Mouse (Mus musculus) C2C12 (cell line): ENCODE data around the gene Gm38392. TPM values are rescaled to one million over a fixed set of nuclear protein-coding genes. Genes with fewer than 3 reads are reported as not detected.

Experiments
- H3K27me3 ChIP-seq: one replicate; pipeline ENCODE4 v1.6.1; 2011; ENCODE audit not compliant: control insufficient read depth, insufficient read depth, insufficient read length
- H3K36me3 ChIP-seq: one replicate; pipeline ENCODE4 v1.6.1; 2011; ENCODE audit not compliant: control insufficient read depth, insufficient read depth
- H3K4me3 ChIP-seq: one replicate; pipeline ENCODE4 v1.5.1; 2011; ENCODE audit warnings: mild to moderate bottlenecking, control low read depth; ENCODE audit not compliant: poor library complexity, insufficient read depth, severe bottlenecking
- H3K79me2 ChIP-seq: one replicate; pipeline ENCODE4 v1.6.1; 2011; ENCODE audit not compliant: control insufficient read depth, insufficient read depth
- H3K79me3 ChIP-seq: one replicate; pipeline ENCODE4 v1.6.1; 2011; ENCODE audit warnings: low read depth, control low read depth
- H3ac ChIP-seq: one replicate; pipeline ENCODE3; 2011; ENCODE audit warnings: low read depth; ENCODE audit not compliant: control insufficient read depth, insufficient read length
- CEBPB ChIP-seq: IDR thresholded peaks from one replicate; pipeline ENCODE4 v1.6.1; 2011; ENCODE audit warnings: low read depth, mild to moderate bottlenecking, control low read depth, moderate library complexity
- CTCF ChIP-seq: IDR thresholded peaks from one replicate; pipeline ENCODE4 v1.5.1; 2011; ENCODE audit not compliant: control insufficient read depth, insufficient read depth, insufficient read length
- FOSL1 ChIP-seq: IDR thresholded peaks from one replicate; pipeline ENCODE4 v1.8.0; 2011; ENCODE audit warnings: mild to moderate bottlenecking, low read length; ENCODE audit not compliant: poor library complexity, insufficient read depth, severe bottlenecking
- MAX ChIP-seq: IDR thresholded peaks from one replicate; pipeline ENCODE4 v1.6.1; 2011; ENCODE audit warnings: mild to moderate bottlenecking, control low read depth
- MYOD1 ChIP-seq: IDR thresholded peaks from one replicate; pipeline ENCODE4 v1.6.1; 2011; ENCODE audit warnings: low read depth; ENCODE audit not compliant: control insufficient read depth, insufficient read length
- MYOG ChIP-seq: IDR thresholded peaks from one replicate; pipeline ENCODE4 v1.6.1; 2011; ENCODE audit not compliant: control insufficient read depth, insufficient read length; ENCODE audit errors: extremely low read depth
- USF1 ChIP-seq: IDR thresholded peaks from one replicate; pipeline ENCODE4 v1.6.1; 2011; ENCODE audit warnings: low read depth, mild to moderate bottlenecking, control low read depth, moderate library complexity
- polyA plus RNA-seq: library from polyadenylated mRNA; unstranded; fragments of >200 nt; fragmentation: generic; extraction: Trizol; gene quantifications from one replicate; pipeline ENCODE4 v1.2.1, GENCODE M21; 2012; ENCODE audit warnings: missing spikeins

The Gm38392 gene
- polyA plus RNA-seq, 1 experiment: not detected

DNA sequence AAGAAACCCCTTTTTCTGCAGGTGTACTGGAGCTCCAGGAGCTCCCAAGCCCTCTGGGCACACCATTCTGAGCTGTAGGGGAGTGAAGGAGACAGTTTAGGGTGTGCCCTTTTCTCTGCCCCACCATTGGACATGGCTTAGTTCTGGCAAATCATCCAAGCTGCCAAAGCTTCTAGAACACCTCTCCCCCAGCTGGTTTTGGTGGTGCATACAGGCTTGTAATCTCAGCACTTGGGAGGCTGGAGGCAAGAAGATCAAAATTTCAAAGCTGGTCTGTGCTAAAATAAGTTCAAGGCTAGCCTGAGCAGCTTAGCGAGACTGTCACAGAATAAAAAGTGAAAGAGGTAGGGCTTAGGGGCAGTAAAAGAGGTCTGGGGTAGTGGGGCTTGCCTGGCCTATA lies 74.7 kb downstream of the Gm38392 start:
- no peaks in the 10 kb centered on the region for H3K36me3 ChIP-seq
- TF ChIP-seq USF1 (no peak), MAX (no peak), CEBPB (no peak), MYOG (no peak), MYOD1 (no peak), FOSL1 (no peak), CTCF (no peak)
- no peaks in the 10 kb centered on the region for H3K79me2 ChIP-seq
- peaks cover 34% of the 10 kb centered on the region for H3K27me3 ChIP-seq
- no peak overlapping the region for H3ac ChIP-seq
- no peak overlapping the region for H3K4me3 ChIP-seq
- no peaks in the 10 kb centered on the region for H3K79me3 ChIP-seq

DNA sequence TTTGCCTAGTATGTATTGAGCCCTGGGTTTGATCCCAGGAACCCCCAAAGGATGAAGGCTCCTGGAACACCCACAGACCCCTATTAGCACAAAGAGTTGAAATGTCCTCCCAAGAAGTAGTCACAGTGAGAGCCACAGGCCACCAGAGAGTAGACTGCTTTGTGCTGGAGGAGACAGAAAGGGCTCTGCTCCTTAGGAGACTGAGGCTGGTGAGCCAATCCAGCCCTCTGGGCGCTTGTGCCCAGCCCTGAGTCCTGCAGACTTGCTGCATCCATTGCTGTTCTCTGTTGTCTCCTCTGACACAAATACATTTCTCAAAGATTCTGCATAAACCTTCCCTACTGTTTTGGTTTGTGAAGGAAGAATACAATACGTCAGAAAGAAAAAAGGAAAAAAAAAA lies 76.1 kb downstream of the Gm38392 start:
- no peaks in the 10 kb centered on the region for H3K36me3 ChIP-seq
- no peak overlapping the region for H3ac ChIP-seq
- TF ChIP-seq CTCF (no peak), MYOG (no peak), MAX (no peak), CEBPB (no peak), USF1 (no peak), FOSL1 (no peak), MYOD1 (no peak)
- H3K4me3 ChIP-seq: no peak overlapping the region
- H3K79me2 ChIP-seq: no peaks in the 10 kb centered on the region
- peaks cover 42% of the 10 kb centered on the region for H3K27me3 ChIP-seq
- no peaks in the 10 kb centered on the region for H3K79me3 ChIP-seq

DNA sequence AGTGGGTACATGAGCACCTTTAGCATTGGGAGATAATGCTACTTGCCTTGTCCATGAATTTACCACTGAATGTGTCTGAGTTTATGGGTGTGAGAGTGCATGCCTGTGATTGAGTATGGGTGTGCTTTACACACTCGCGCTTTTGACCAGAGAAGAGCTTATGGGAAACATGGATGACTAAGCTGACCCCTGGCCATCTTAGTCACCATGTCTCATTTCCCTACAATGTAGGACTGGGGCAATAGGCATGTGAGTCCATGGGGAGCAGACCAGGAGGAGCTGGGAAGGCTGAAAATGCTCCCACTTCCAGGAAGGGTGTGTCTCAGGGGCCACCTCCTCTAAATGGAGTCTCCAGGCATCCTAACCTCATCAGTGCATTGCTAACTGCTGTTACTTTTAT lies 76.9 kb downstream of the Gm38392 start:
- TF ChIP-seq MAX (peak; percentile 25), FOSL1 (no peak), USF1 (no peak)
- no peaks in the 10 kb centered on the region for H3K36me3 ChIP-seq
- no peaks in the 10 kb centered on the region for H3K79me3 ChIP-seq
- no peak overlapping the region for H3ac ChIP-seq
- no peaks in the 10 kb centered on the region for H3K79me2 ChIP-seq
- peaks cover 42% of the 10 kb centered on the region for H3K27me3 ChIP-seq
- no peak overlapping the region for H3K4me3 ChIP-seq

- no peak overlapping the region for H3ac ChIP-seq
- no peak for TF ChIP-seq USF1
- no peak for TF ChIP-seq MAX
- no peak for TF ChIP-seq CEBPB
- no peak for TF ChIP-seq MYOD1
- TF ChIP-seq FOSL1: no peak
- TF ChIP-seq MYOG: no peak
- TF ChIP-seq CTCF: no peak
- H3K4me3 ChIP-seq: no peak overlapping the region
- H3K79me2 ChIP-seq: no peaks in the 10 kb centered on the region
- H3K36me3 ChIP-seq: no peaks in the 10 kb centered on the region
- H3K27me3 ChIP-seq: peaks cover 36% of the 10 kb centered on the region
- no peaks in the 10 kb centered on the region for H3K79me3 ChIP-seq
Measured at GRCm38 (mm10) chr3:88209306-88209705, 77.7 kb downstream of the Gm38392 start.

DNA sequence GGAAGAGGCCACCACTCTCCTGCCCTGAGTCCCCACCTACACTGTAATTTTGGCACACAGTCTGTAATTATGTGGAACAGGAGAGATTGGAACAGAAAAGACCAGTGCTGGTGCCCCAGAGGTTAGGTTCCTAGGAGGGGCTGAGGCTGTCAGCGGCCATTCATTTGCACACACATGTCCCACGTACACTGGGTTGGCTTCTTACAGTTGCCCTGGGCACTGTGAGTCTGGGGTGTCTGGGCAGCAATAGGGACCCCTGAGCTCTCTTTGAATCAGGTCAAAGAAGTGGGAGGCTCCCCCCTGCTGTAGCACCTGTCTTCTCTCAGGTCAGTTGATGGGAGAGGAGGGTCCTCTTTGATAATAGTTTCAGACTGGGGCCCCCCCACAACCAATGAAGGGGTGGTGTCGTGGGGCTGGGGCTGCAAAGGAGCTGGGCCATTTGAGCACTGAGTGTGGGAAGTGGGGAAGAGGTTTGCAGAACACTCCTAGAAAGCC lies 78.7 kb downstream of the Gm38392 start:
- no peak for TF ChIP-seq FOSL1
- TF ChIP-seq MAX: no peak
- TF ChIP-seq MYOD1: no peak
- no peak for TF ChIP-seq USF1
- no peak for TF ChIP-seq CTCF
- TF ChIP-seq MYOG: no peak
- no peak for TF ChIP-seq CEBPB
- Histone ChIP-seq H3K79me2 (no peaks in the 10 kb centered on the region), H3K4me3 (no peak overlapping the region), H3ac (no peak overlapping the region), H3K36me3 (no peaks in the 10 kb centered on the region), H3K27me3 (peaks cover 36% of the 10 kb centered on the region), H3K79me3 (no peaks in the 10 kb centered on the region)

DNA sequence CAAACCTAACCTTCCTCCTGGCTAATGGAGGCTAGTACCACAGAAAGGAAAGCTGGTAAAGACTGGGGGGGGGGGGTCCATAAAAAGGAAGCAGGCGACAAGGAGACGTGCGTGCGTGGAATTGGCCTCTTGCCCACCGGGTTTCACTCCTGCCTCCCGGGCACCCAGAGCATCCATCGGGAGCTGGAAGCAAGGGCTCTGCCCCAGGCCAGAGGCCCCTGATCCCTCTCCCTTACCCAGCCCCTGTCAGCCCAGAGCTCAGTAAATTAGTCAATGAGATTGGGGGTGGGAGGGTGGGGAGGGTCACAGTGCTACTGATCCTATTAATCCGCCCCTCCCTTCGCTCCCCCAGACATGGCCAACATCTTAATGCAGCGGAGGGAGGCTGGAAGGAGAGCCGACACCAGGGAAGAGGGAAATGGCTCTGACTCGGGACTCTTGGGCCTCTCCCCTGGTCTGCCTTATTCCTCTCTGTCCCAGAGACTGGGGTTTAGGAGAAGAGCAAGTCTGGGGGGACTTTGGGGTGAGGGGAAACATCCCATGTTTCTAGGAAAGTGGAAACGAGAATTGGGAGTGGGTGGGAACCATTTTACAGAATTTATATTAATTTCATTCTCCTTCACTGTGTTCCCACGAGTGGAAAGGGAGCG lies 79.4 kb downstream of the Gm38392 start:
- TF ChIP-seq MYOD1 (no peak), FOSL1 (no peak), CEBPB (no peak), USF1 (no peak), CTCF (no peak), MAX (no peak), MYOG (no peak)
- Histone ChIP-seq H3K36me3 (no peaks in the 10 kb centered on the region), H3K4me3 (no peak overlapping the region), H3K27me3 (peaks cover 41% of the 10 kb centered on the region), H3ac (no peak overlapping the region), H3K79me2 (no peaks in the 10 kb centered on the region), H3K79me3 (no peaks in the 10 kb centered on the region)
